Mouse (Mus musculus) midbrain, embryonic 10.5 days (tissue): ENCODE measurements around the gene Peg3. TPM values are rescaled to one million over a fixed set of nuclear protein-coding genes. Genes with fewer than 3 reads are reported as not detected.
A peak's percentile ranks its signal among the peaks of the same experiment; 100 is the strongest.

Experiments
- DNase-seq: peaks from one replicate; pipeline ENCODE4 v3.0.0-alpha.2; 2017; ENCODE audit warnings: low spot score
- H3K27ac ChIP-seq: fragments of 300-500 bp; sonication (generic); replicated peaks from 2 replicates; pipeline ENCODE4 v1.5.1; 2016; ENCODE audit warnings: mild to moderate bottlenecking
- H3K27me3 ChIP-seq: fragments of 300-500 bp; sonication (generic); 2 replicates; pipeline ENCODE4 v1.6.1; 2016; ENCODE audit warnings: low read depth, mild to moderate bottlenecking; ENCODE audit not compliant: poor library complexity, severe bottlenecking
- H3K36me3 ChIP-seq: fragments of 300-500 bp; sonication (generic); 2 replicates; pipeline ENCODE4 v1.6.1; 2016; ENCODE audit warnings: mild to moderate bottlenecking, moderate library complexity
- H3K4me1 ChIP-seq: fragments of 300-500 bp; sonication (generic); 2 replicates; pipeline ENCODE4 v1.6.1; 2016
- H3K4me3 ChIP-seq: fragments of 300-500 bp; sonication (generic); 2 replicates; pipeline ENCODE4 v1.5.1; 2016; ENCODE audit warnings: mild to moderate bottlenecking, moderate library complexity
- H3K9me3 ChIP-seq: fragments of 300-500 bp; sonication (generic); replicated peaks from 2 replicates; pipeline ENCODE4 v1.6.1; 2016; ENCODE audit warnings: mild to moderate bottlenecking
- WGBS: fragments of 180-500 bp; shearing (Covaris S2); methylation state at CpG from one replicate; pipeline ENCODE4 v1.1.7; 2016; 5-methylcytosine and 5-hydroxymethylcytosine counted together
- polyA plus RNA-seq: library from polyadenylated mRNA; unstranded; fragments of >200 nt; fragmentation: Nextera tagmentation; extraction: Ambion mirVana; gene quantifications from 2 replicates; pipeline ENCODE4 v1.2.1, GENCODE M21; 2016

Gene Peg3
- polyA plus RNA-seq, 1 experiment from 2014 or later, result 86.6 TPM

DNA sequence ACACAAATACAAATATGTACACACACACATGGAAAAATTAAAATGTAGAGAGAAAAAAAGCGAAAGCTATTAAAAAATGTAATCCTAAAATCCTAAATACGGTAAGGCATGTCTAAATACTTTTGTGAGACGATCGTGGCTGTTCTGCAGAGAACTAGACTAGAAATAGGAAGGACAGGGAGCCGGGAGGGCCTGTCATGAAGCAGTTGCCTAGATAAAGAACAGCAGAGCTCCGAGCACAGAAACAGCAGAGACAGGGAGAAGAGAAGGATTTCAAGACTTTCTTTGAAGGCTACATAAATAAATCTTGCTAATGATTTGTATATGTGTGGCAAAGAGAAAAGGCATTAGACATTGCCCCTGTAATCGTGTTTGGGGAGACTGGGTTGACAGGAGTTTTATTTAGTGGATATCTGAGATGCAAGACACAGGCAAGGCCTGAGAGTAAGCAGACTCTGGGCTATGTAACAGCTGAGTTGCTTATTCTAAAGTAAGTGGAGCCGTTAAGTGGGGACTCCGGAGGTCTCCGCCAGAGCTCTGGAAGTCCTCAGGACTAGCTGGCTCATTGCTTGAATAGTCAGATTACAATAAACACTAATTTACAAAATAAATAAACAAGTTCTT is 14.2 kb upstream of the Peg3 start:
- H3K4me3 ChIP-seq, result no peak overlapping the region
- WGBS, result 85% methylated on average over 10 of the region's 10 CpGs
- no peak overlapping the region for H3K27ac ChIP-seq

GRCm38 (mm10) chr7:6736060-6736459 is 5.8 kb upstream of the Peg3 start:
- Histone ChIP-seq H3K4me1 (peaks cover 9% of the 10 kb centered on the region; the same call in 1 of the 2 replicates), H3K4me3 (no peak overlapping the region), H3K9me3 (no peaks in the 10 kb centered on the region; the same call in 1 of the 2 replicates), H3K36me3 (no peaks in the 10 kb centered on the region), H3K27ac (no peak overlapping the region), H3K27me3 (no peaks in the 10 kb centered on the region)
- no peak for DNase-seq
- WGBS, result 81% methylated on average over 1 of the region's 1 CpGs

More for the DNA sequence above, 14.2 kb upstream of the Peg3 start:
- no peak for DNase-seq
- Histone ChIP-seq H3K36me3 (no peaks in the 10 kb centered on the region), H3K9me3 (no peaks in the 10 kb centered on the region), H3K4me1 (peaks cover 4% of the 10 kb centered on the region), H3K27me3 (no peaks in the 10 kb centered on the region)

- H3K4me1 ChIP-seq, result peaks cover 11% of the 10 kb centered on the region; the same call in 1 of the 2 replicates
- H3K27me3 ChIP-seq, result no peaks in the 10 kb centered on the region
- H3K9me3 ChIP-seq, result peaks cover 40% of the 10 kb centered on the region
- no peak for DNase-seq
- no peaks in the 10 kb centered on the region for H3K36me3 ChIP-seq
- H3K27ac ChIP-seq, result peak overlapping the region; percentile 89
- WGBS, result 40% methylated on average over 4 of the region's 4 CpGs
- H3K4me3 ChIP-seq, result peak overlapping the region; percentile 58
Measured at GRCm38 (mm10) chr7:6731930-6732329, 1.7 kb upstream of the Peg3 start.

- H3K36me3 ChIP-seq, result no peaks in the 10 kb centered on the region
- H3K27ac ChIP-seq, result peak overlapping the region; percentile 89; the same call in 1 of the 2 replicates
- peaks cover 11% of the 10 kb centered on the region; the same call in 1 of the 2 replicates for H3K4me1 ChIP-seq
- no peak for DNase-seq
- H3K27me3 ChIP-seq, result no peaks in the 10 kb centered on the region
- H3K9me3 ChIP-seq, result peaks cover 41% of the 10 kb centered on the region
- WGBS, result 43% methylated on average over 3 of the region's 3 CpGs
- peak overlapping the region; percentile 58 for H3K4me3 ChIP-seq
Measured at GRCm38 (mm10) chr7:6731373-6731772, 1.1 kb upstream of the Peg3 start.

- H3K4me3 ChIP-seq, result peak overlapping the region; percentile 58
- peaks cover 41% of the 10 kb centered on the region for H3K9me3 ChIP-seq
- H3K36me3 ChIP-seq, result 0 out of 2 replicates have a peak, but pooled peaks cover under 1% of the 10 kb centered on the region
- H3K4me1 ChIP-seq, result peaks cover 11% of the 10 kb centered on the region; the same call in 1 of the 2 replicates
- no peaks in the 10 kb centered on the region for H3K27me3 ChIP-seq
- DNase-seq, result peak; percentile 57
- WGBS, result 48% methylated on average over 15 of the region's 15 CpGs
- peak overlapping the region; percentile 89 for H3K27ac ChIP-seq
Measured at GRCm38 (mm10) chr7:6730801-6731200, 570 bp upstream of the Peg3 start.

GRCm38 (mm10) chr7:6729061-6729817 is 992 bp downstream of the Peg3 start:
- H3K27me3 ChIP-seq, result no peaks in the 10 kb centered on the region
- H3K4me3 ChIP-seq, result peak overlapping the region; percentile 58
- H3K27ac ChIP-seq, result peak overlapping the region; percentile 89
- H3K36me3 ChIP-seq, result peaks cover 14% of the 10 kb centered on the region
- DNase-seq, result peak; percentile 91
- peaks cover 11% of the 10 kb centered on the region; the same call in 1 of the 2 replicates for H3K4me1 ChIP-seq
- H3K9me3 ChIP-seq, result peaks cover 41% of the 10 kb centered on the region
- WGBS, result 48% methylated on average over 37 of the region's 37 CpGs

- peaks cover 11% of the 10 kb centered on the region; the same call in 1 of the 2 replicates for H3K4me1 ChIP-seq
- no peaks in the 10 kb centered on the region for H3K27me3 ChIP-seq
- peaks cover 41% of the 10 kb centered on the region for H3K9me3 ChIP-seq
- H3K27ac ChIP-seq, result peak overlapping the region; percentile 89
- H3K4me3 ChIP-seq, result peak overlapping the region; percentile 58
- H3K36me3 ChIP-seq, result peaks cover 22% of the 10 kb centered on the region
- WGBS, result 52% methylated on average over 19 of the region's 19 CpGs
- DNase-seq, result peak; percentile 90
Measured at GRCm38 (mm10) chr7:6728263-6728931, 1.8 kb downstream of the Peg3 start.

- Histone ChIP-seq H3K4me1 (peaks cover 11% of the 10 kb centered on the region; the same call in 1 of the 2 replicates), H3K27me3 (no peaks in the 10 kb centered on the region), H3K9me3 (peaks cover 41% of the 10 kb centered on the region), H3K36me3 (peaks cover 28% of the 10 kb centered on the region), H3K4me3 (peak overlapping the region; percentile 58), H3K27ac (peak overlapping the region; percentile 89)
- DNase-seq, result peak; percentile 77
- 56% methylated on average over 19 of the region's 19 CpGs for WGBS
Measured at GRCm38 (mm10) chr7:6727351-6728121, 2.7 kb downstream of the Peg3 start.

DNA sequence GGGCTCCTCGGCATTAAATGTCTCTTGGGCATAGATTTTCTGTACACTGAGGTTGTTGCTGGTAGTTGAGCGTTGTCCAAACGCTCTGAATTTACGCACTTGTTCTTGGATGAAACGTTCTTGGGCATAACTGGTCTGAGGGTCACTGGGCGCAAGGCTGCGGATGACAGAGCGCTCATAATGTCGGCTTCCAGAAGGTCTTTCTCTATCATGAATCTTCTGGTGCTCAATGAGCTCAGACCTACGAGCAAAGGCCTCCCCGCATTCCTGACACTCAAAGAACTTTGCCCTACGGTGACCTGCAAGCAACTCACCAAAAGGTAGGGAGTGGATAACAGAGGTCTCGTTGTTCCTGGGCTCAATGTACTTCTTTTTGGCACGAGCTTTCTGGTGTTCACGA is 20.8 kb downstream of the Peg3 start:
- no peak overlapping the region for H3K4me3 ChIP-seq
- DNase-seq, result no peak
- H3K27me3 ChIP-seq, result no peaks in the 10 kb centered on the region
- H3K27ac ChIP-seq, result no peak overlapping the region
- H3K4me1 ChIP-seq, result no peaks in the 10 kb centered on the region
- peaks cover 89% of the 10 kb centered on the region for H3K36me3 ChIP-seq
- 97% methylated on average over 15 of the region's 15 CpGs for WGBS
- H3K9me3 ChIP-seq, result peaks cover 8% of the 10 kb centered on the region

- peaks cover 82% of the 10 kb centered on the region for H3K36me3 ChIP-seq
- no peak overlapping the region for H3K27ac ChIP-seq
- no peaks in the 10 kb centered on the region for H3K4me1 ChIP-seq
- H3K9me3 ChIP-seq, result peaks cover 8% of the 10 kb centered on the region
- DNase-seq, result no peak
- no peak overlapping the region for H3K4me3 ChIP-seq
- no peaks in the 10 kb centered on the region for H3K27me3 ChIP-seq
- WGBS, result 94% methylated on average over 17 of the region's 17 CpGs
Measured at GRCm38 (mm10) chr7:6708451-6709180, 21.6 kb downstream of the Peg3 start.

- no peaks in the 10 kb centered on the region for H3K27me3 ChIP-seq
- peaks cover 8% of the 10 kb centered on the region for H3K9me3 ChIP-seq
- no peak overlapping the region for H3K4me3 ChIP-seq
- no peak overlapping the region for H3K27ac ChIP-seq
- peaks cover 71% of the 10 kb centered on the region for H3K36me3 ChIP-seq
- DNase-seq, result no peak
- H3K4me1 ChIP-seq, result no peaks in the 10 kb centered on the region
- WGBS, result 93% methylated on average over 23 of the region's 23 CpGs
Measured at GRCm38 (mm10) chr7:6707416-6708015, 22.7 kb downstream of the Peg3 start.
